Mouse (Mus musculus) limb, embryonic 11.5 days (tissue): ENCODE results near the gene Clec11a. TPM values are rescaled to one million over a fixed set of nuclear protein-coding genes. Genes with fewer than 3 reads are reported as not detected.

Source experiments
- ATAC-seq: fragments of 200-750 bp; cut with Nextera tagmentation; 2 replicates; pipeline ENCODE4 v1.8.0; 2017; ENCODE audit warnings: low read depth; ENCODE audit not compliant: insufficient number of reproducible peaks, low FRiP score, low TSS enrichment
- DNase-seq: peaks from one replicate; pipeline ENCODE4 v3.0.0-alpha.2; 2015; ENCODE audit warnings: low spot score
- H3K27ac ChIP-seq: fragments of 300-500 bp; sonication (generic); replicated peaks from 2 replicates; pipeline ENCODE4 v1.5.1; 2014; ENCODE audit warnings: low read depth, mild to moderate bottlenecking, low read length
- H3K27me3 ChIP-seq: fragments of 300-500 bp; sonication (generic); 2 replicates; pipeline ENCODE4 v1.6.1; 2014; ENCODE audit warnings: mild to moderate bottlenecking, low read length, mixed read lengths; ENCODE audit not compliant: control insufficient read depth, insufficient read depth
- H3K36me3 ChIP-seq: fragments of 300-500 bp; sonication (generic); 2 replicates; pipeline ENCODE4 v1.6.1; 2014; ENCODE audit warnings: mild to moderate bottlenecking, low read length, moderate library complexity, mixed read lengths; ENCODE audit not compliant: control insufficient read depth, insufficient read depth
- H3K4me1 ChIP-seq: fragments of 300-500 bp; sonication (generic); 2 replicates; pipeline ENCODE4 v1.6.1; 2014; ENCODE audit warnings: low read length, mixed read lengths; ENCODE audit not compliant: control insufficient read depth, insufficient read depth
- H3K4me2 ChIP-seq: fragments of 300-500 bp; sonication (generic); 2 replicates; pipeline ENCODE4 v1.6.1; 2014; ENCODE audit warnings: low read depth, mild to moderate bottlenecking, moderate library complexity; ENCODE audit not compliant: severe bottlenecking
- H3K4me3 ChIP-seq: fragments of 300-500 bp; sonication (generic); 2 replicates; pipeline ENCODE4 v1.5.1; 2014; ENCODE audit warnings: low read depth, low read length
- H3K9ac ChIP-seq: fragments of 300-500 bp; sonication (generic); 2 replicates; pipeline ENCODE4 v1.6.1; 2014; ENCODE audit warnings: mild to moderate bottlenecking, low read length
- H3K9me3 ChIP-seq: fragments of 300-500 bp; sonication (generic); 2 replicates; pipeline ENCODE4 v1.6.1; 2016; ENCODE audit warnings: low read length; ENCODE audit not compliant: control insufficient read depth
- WGBS: fragments of 180-500 bp; shearing (Covaris S2); extraction: QIAGEN DNeasy Blood & Tissue Kit; methylation state at CpG from one replicate; pipeline ENCODE4 v1.1.7; 2014; 5-methylcytosine and 5-hydroxymethylcytosine counted together
- polyA plus RNA-seq: library from polyadenylated mRNA; unstranded; fragments of >200 nt; fragmentation: Nextera tagmentation; extraction: Ambion mirVana; gene quantifications from 2 replicates; pipeline ENCODE4 v1.2.1, GENCODE M21; 2014

Gene Clec11a
- polyA plus RNA-seq, 1 experiment from 2014 or later, result 1.9 TPM

GRCm38 (mm10) chr7:44268117-44268516 is 38.6 kb downstream of the Clec11a start:
- no peak overlapping the region for H3K4me2 ChIP-seq
- no peak overlapping the region for H3K9ac ChIP-seq
- WGBS, result 81% methylated on average over 11 of the region's 11 CpGs
- H3K27ac ChIP-seq, result no peak overlapping the region
- H3K36me3 ChIP-seq, result no peaks in the 10 kb centered on the region
- DNase-seq, result no peak
- H3K4me3 ChIP-seq, result no peak overlapping the region
- peaks cover 7% of the 10 kb centered on the region for H3K27me3 ChIP-seq
- ATAC-seq, result no peak
- H3K9me3 ChIP-seq, result no peaks in the 10 kb centered on the region; the same call in 1 of the 2 replicates
- peaks cover 1% of the 10 kb centered on the region; the same call in 1 of the 2 replicates for H3K4me1 ChIP-seq

GRCm38 (mm10) chr7:44262791-44263643 is 43.7 kb downstream of the Clec11a start:
- no peak overlapping the region for H3K27ac ChIP-seq
- no peaks in the 10 kb centered on the region for H3K36me3 ChIP-seq
- ATAC-seq (peak; percentile 41), DNase-seq (peak; percentile 99)
- H3K9ac ChIP-seq, result no peak overlapping the region
- H3K4me1 ChIP-seq, result peaks cover 4% of the 10 kb centered on the region; the same call in 1 of the 2 replicates
- H3K9me3 ChIP-seq, result no peaks in the 10 kb centered on the region; the same call in 1 of the 2 replicates
- WGBS, result 3% methylated on average over 34 of the region's 34 CpGs
- no peak overlapping the region for H3K4me3 ChIP-seq
- H3K4me2 ChIP-seq, result peak overlapping the region; percentile 31
- peaks cover 9% of the 10 kb centered on the region for H3K27me3 ChIP-seq

GRCm38 (mm10) chr7:44261147-44261546 is 45.6 kb downstream of the Clec11a start, which contains the start of gene Gm15517:
Gene Gm15517, plus strand, starts transcription at chr7:44261447.
- H3K9me3 ChIP-seq, result no peaks in the 10 kb centered on the region; the same call in 1 of the 2 replicates
- H3K27me3 ChIP-seq, result peaks cover 9% of the 10 kb centered on the region
- DNase-seq (no peak), ATAC-seq (no peak)
- no peaks in the 10 kb centered on the region for H3K36me3 ChIP-seq
- no peak within 1 kb of the TSS for H3K27ac ChIP-seq
- peaks cover 4% of the 10 kb centered on the region; the same call in 1 of the 2 replicates for H3K4me1 ChIP-seq
- no peak within 1 kb of the TSS for H3K4me2 ChIP-seq
- WGBS, result 64% methylated on average over 5 of the region's 5 CpGs
- no peak within 1 kb of the TSS for H3K9ac ChIP-seq
- no peak within 1 kb of the TSS for H3K4me3 ChIP-seq

GRCm38 (mm10) chr7:44260410-44260809 is 46.3 kb downstream of the Clec11a start:
- ATAC-seq, result no peak
- H3K9ac ChIP-seq, result no peak overlapping the region
- H3K4me3 ChIP-seq, result no peak overlapping the region
- H3K27ac ChIP-seq, result no peak overlapping the region
- no peak overlapping the region for H3K4me2 ChIP-seq
- 71% methylated on average over 6 of the region's 6 CpGs for WGBS
- no peak for DNase-seq
- H3K9me3 ChIP-seq, result no peaks in the 10 kb centered on the region; the same call in 1 of the 2 replicates
- H3K36me3 ChIP-seq, result no peaks in the 10 kb centered on the region
- peaks cover 4% of the 10 kb centered on the region; the same call in 1 of the 2 replicates for H3K4me1 ChIP-seq
- peaks cover 9% of the 10 kb centered on the region for H3K27me3 ChIP-seq

GRCm38 (mm10) chr7:44257278-44257677 is 49.4 kb downstream of the Clec11a start, which contains the start of gene Acp4:
Gene Acp4, minus strand, starts transcription at chr7:44257378.
- Histone ChIP-seq H3K9me3 (no peaks in the 10 kb centered on the region), H3K4me3 (no peak within 1 kb of the TSS), H3K4me2 (no peak within 1 kb of the TSS), H3K27me3 (no peaks in the 10 kb centered on the region), H3K9ac (no peak within 1 kb of the TSS), H3K36me3 (peaks cover 4% of the 10 kb centered on the region), H3K4me1 (no peaks in the 10 kb centered on the region), H3K27ac (no peak within 1 kb of the TSS)
- DNase-seq, result no peak
- WGBS, result 71% methylated on average over 4 of the region's 4 CpGs
- no peak for ATAC-seq

- Histone ChIP-seq H3K36me3 (peaks cover 12% of the 10 kb centered on the region), H3K4me3 (no peak overlapping the region), H3K4me1 (no peaks in the 10 kb centered on the region), H3K9me3 (no peaks in the 10 kb centered on the region), H3K9ac (no peak overlapping the region), H3K4me2 (no peak overlapping the region), H3K27ac (no peak overlapping the region), H3K27me3 (no peaks in the 10 kb centered on the region)
- no peak for DNase-seq
- no peak for ATAC-seq
- 85% methylated on average over 6 of the region's 6 CpGs for WGBS
Measured at GRCm38 (mm10) chr7:44254930-44255329, 51.8 kb downstream of the Clec11a start.

GRCm38 (mm10) chr7:44253023-44253616 is 53.6 kb downstream of the Clec11a start:
- WGBS, result 65% methylated on average over 15 of the region's 15 CpGs

More at GRCm38 (mm10) chr7:44253023-44253616, 53.6 kb downstream of the Clec11a start:
- H3K27me3 ChIP-seq, result no peaks in the 10 kb centered on the region
- peaks cover 18% of the 10 kb centered on the region for H3K36me3 ChIP-seq
- no peaks in the 10 kb centered on the region for H3K4me1 ChIP-seq
- ATAC-seq (no peak), DNase-seq (no peak)
- no peak overlapping the region for H3K4me3 ChIP-seq
- H3K9me3 ChIP-seq, result no peaks in the 10 kb centered on the region
- H3K9ac ChIP-seq, result no peak overlapping the region
- no peak overlapping the region for H3K4me2 ChIP-seq
- no peak overlapping the region for H3K27ac ChIP-seq
